ENCODE assay signal across 11 mouse cellular contexts in the genomic region with DNA sequence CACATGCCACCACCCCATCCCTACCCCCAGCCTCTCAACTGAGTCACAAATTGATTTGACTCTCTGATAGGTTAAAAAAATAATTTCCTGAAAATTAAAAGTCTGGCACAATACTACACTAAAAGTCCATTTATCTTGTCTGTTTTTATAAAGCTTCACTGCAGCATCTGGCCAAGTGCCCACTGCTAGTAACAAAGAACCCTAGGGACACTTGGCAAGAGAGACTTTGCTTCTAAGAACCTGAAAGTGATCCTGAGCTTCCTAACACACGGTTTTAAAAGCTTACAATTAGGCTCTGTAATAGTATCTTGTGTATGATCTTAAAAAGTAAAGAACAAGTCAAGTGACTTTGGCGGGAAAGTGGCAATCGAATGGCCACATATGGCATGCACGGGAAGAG.
DNase-seq lines count a peak whose midpoint lies in the region; ATAC-seq and TF ChIP-seq lines count a peak whose summit lies in the region.
"Had no signal": no experiment of that assay in that cellular context is flagged by ENCODE, and none has a peak within 500 bp of the region (broad histone marks: within the 10 kb centered on the region; RNA-seq: fewer than 3 reads in every experiment).

No protein-coding gene starts in this region.

- ATAC-seq in heart, embryonic 14.5 days (ENCODE audit: insufficient number of reproducible peaks, insufficient read depth, low FRiP score, low read depth) = no peak
- no peak for ATAC-seq in midbrain, embryonic 15.5 days (replicated peaks)
- no peak for ATAC-seq in kidney, embryonic 15.5 days (replicated peaks; ENCODE audit: low FRiP score)
- ATAC-seq in stomach, postnatal 0 days (ENCODE audit: low FRiP score, low TSS enrichment) = no peak

- H3K4me2 ChIP-seq in heart, embryonic 14.5 days (ENCODE audit: low read length) = peak overlapping the region; percentile 50
- 0 out of 2 replicates have a peak overlapping the region, but pooled peaks have one; percentile 23 for H3K4me2 ChIP-seq in midbrain, embryonic 15.5 days
- peak overlapping the region; percentile 9; the same call in 1 of the 2 replicates for H3K4me2 ChIP-seq in kidney, embryonic 15.5 days
- H3K4me2 ChIP-seq in stomach, postnatal 0 days (replicated peaks; ENCODE audit: low read depth) = peak overlapping the region; percentile 31

- DNase-seq in heart, postnatal 4 days = no peak
- no peak for DNase-seq in midbrain, embryonic 10.5 days (ENCODE audit: low spot score)
- DNase-seq in stomach, postnatal 0 days (ENCODE audit: low spot score) = no peak
- no peak for DNase-seq in spleen, adult 18-20 months
- DNase-seq in thymus, postnatal 25 days = no peak
- DNase-seq: gastrocnemius, adult 2 months; thymus, postnatal 36 days had no signal

- no peak overlapping the region; a peak in 1 of 4 replicates for H3K27ac ChIP-seq in heart, embryonic 14.5 days (replicated peaks in 1 of 2; ENCODE audit: control insufficient read depth in 1 of 2, insufficient read depth in 1 of 2, low read depth in 2 of 2, low read length in 2 of 2)
- no peak overlapping the region for H3K27ac ChIP-seq in midbrain, embryonic 15.5 days
- no peak overlapping the region for H3K27ac ChIP-seq in midbrain, embryonic 10.5 days (replicated peaks)
- H3K27ac ChIP-seq in kidney, embryonic 15.5 days = 0 out of 2 replicates have a peak overlapping the region, but pooled peaks have one; percentile 33
- no peak overlapping the region for H3K27ac ChIP-seq in stomach, postnatal 0 days (replicated peaks)
- H3K27ac ChIP-seq: gastrocnemius, adult 2 months had no signal

- TF ChIP-seq CTCF in stomach, postnatal 0 days (IDR thresholded peaks at IDR 0.05; ENCODE audit: low read depth) = no peak

- H3K4me3 ChIP-seq in heart, embryonic 14.5 days (ENCODE audit: control insufficient read depth in 1 of 2, insufficient read depth in 1 of 2, low read depth in 1 of 2, low read length in 2 of 2) = no peak overlapping the region
- H3K4me3 ChIP-seq in midbrain, embryonic 15.5 days = no peak overlapping the region
- no peak overlapping the region for H3K4me3 ChIP-seq in midbrain, embryonic 10.5 days
- H3K4me3 ChIP-seq in kidney, embryonic 15.5 days (replicated peaks) = no peak overlapping the region
- H3K4me3 ChIP-seq in stomach, postnatal 0 days (ENCODE audit: low read depth, low read length) = no peak overlapping the region
- H3K4me3 ChIP-seq: gastrocnemius, adult 2 months had no signal

- peaks cover 11 to 13% of the 10 kb centered on the region in 2 experiments for H3K4me1 ChIP-seq in heart, embryonic 14.5 days (ENCODE audit: control insufficient read depth in 2 of 2, insufficient read depth in 2 of 2, low read length in 2 of 2)
- H3K4me1 ChIP-seq in midbrain, embryonic 15.5 days = peaks cover 7% of the 10 kb centered on the region; the same call in 1 of the 2 replicates
- H3K4me1 ChIP-seq in midbrain, embryonic 10.5 days = peaks cover 19% of the 10 kb centered on the region
- H3K4me1 ChIP-seq in kidney, embryonic 15.5 days = peaks cover 17% of the 10 kb centered on the region
- no peaks in the 10 kb centered on the region; the same call in 1 of the 2 replicates for H3K4me1 ChIP-seq in stomach, postnatal 0 days (replicated peaks; ENCODE audit: control insufficient read depth, insufficient read depth)

- no peaks in the 10 kb centered on the region for H3K9me3 ChIP-seq in heart, embryonic 14.5 days (ENCODE audit: control insufficient read depth, low read length)
- no peaks in the 10 kb centered on the region for H3K9me3 ChIP-seq in midbrain, embryonic 15.5 days
- no peaks in the 10 kb centered on the region for H3K9me3 ChIP-seq in midbrain, embryonic 10.5 days (replicated peaks)
- no peaks in the 10 kb centered on the region for H3K9me3 ChIP-seq in kidney, embryonic 15.5 days (replicated peaks)
- H3K9me3 ChIP-seq in stomach, postnatal 0 days (ENCODE audit: control insufficient read depth, low read length) = no peaks in the 10 kb centered on the region

- no peak overlapping the region for H3K9ac ChIP-seq in heart, embryonic 14.5 days (ENCODE audit: low read length)
- no peak overlapping the region for H3K9ac ChIP-seq in midbrain, embryonic 15.5 days
- H3K9ac ChIP-seq in kidney, embryonic 15.5 days = no peak overlapping the region
- no peak overlapping the region for H3K9ac ChIP-seq in stomach, postnatal 0 days (ENCODE audit: low read length)

- 42% methylated on average over 4 of the region's 4 CpGs for WGBS in heart, embryonic 14.5 days
- WGBS in midbrain, embryonic 15.5 days = 51% methylated on average over 4 of the region's 4 CpGs
- WGBS in midbrain, embryonic 10.5 days = 62% methylated on average over 4 of the region's 4 CpGs
- WGBS in kidney, embryonic 15.5 days = 45% methylated on average over 4 of the region's 4 CpGs
- 14% methylated on average over 4 of the region's 4 CpGs for WGBS in stomach, postnatal 0 days

- no peaks in the 10 kb centered on the region for H3K27me3 ChIP-seq in heart, embryonic 14.5 days (ENCODE audit: control insufficient read depth, insufficient read depth, low read length)
- no peaks in the 10 kb centered on the region for H3K27me3 ChIP-seq in midbrain, embryonic 15.5 days (replicated peaks)
- peaks cover 18% of the 10 kb centered on the region; the same call in 1 of the 2 replicates for H3K27me3 ChIP-seq in midbrain, embryonic 10.5 days (ENCODE audit: low read depth, poor library complexity, severe bottlenecking)
- H3K27me3 ChIP-seq in kidney, embryonic 15.5 days = no peaks in the 10 kb centered on the region
- H3K27me3 ChIP-seq in stomach, postnatal 0 days (ENCODE audit: control insufficient read depth, insufficient read depth, low read length) = no peaks in the 10 kb centered on the region
- H3K27me3 ChIP-seq: CH12.LX had no signal

- no peaks in the 10 kb centered on the region for H3K36me3 ChIP-seq in heart, embryonic 14.5 days (ENCODE audit: control insufficient read depth, insufficient read depth, low read length)
- no peaks in the 10 kb centered on the region for H3K36me3 ChIP-seq in midbrain, embryonic 15.5 days (replicated peaks)
- H3K36me3 ChIP-seq in midbrain, embryonic 10.5 days = no peaks in the 10 kb centered on the region
- H3K36me3 ChIP-seq in kidney, embryonic 15.5 days = no peaks in the 10 kb centered on the region
- H3K36me3 ChIP-seq in stomach, postnatal 0 days (ENCODE audit: control insufficient read depth, insufficient read depth, low read length) = no peaks in the 10 kb centered on the region

- no peak for TF ChIP-seq EP300 in stomach, postnatal 0 days (optimal IDR thresholded peaks at IDR 0.05)
